Mouse (Mus musculus): ENCODE data around the gene Slc7a5. TPM values are rescaled to one million over a fixed set of nuclear protein-coding genes. Genes with fewer than 3 reads are reported as not detected.

Slc7a5 gene
- 11.8 and 14.1 TPM in 2 replicates for polyA plus RNA-seq (2015; fragmentation: Nextera tagmentation; extraction: Ambion mirVana)

GRCm38 (mm10) chr8:121907587-121908248 lies at the start of gene Slc7a5:
Slc7a5 (minus strand) TSS chr8:121907694.

GRCm38 (mm10) chr8:121949222-121949800 lies 41.8 kb upstream of the Slc7a5 start, which contains the start of gene Banp:
Banp (plus strand) TSS chr8:121949750.

GRCm38 (mm10) chr8:121944831-121945230 lies 37.3 kb upstream of the Slc7a5 start, which contains the start of gene Car5a:
Car5a (minus strand) TSS chr8:121944904.

Other genes starting within 250 kb of the Slc7a5 start
- gene Jph3, start 178.1 kb downstream of the Slc7a5 start, polyA plus RNA-seq (2015; fragmentation: Nextera tagmentation; extraction: Ambion mirVana) = 0.06 and 0.18 TPM in 2 replicates
- gene Klhdc4, start 78.1 kb downstream of the Slc7a5 start, polyA plus RNA-seq (2015; fragmentation: Nextera tagmentation; extraction: Ambion mirVana) = 10.2 and 12.3 TPM in 2 replicates
- gene Car5a, start 37.2 kb upstream of the Slc7a5 start, polyA plus RNA-seq (2015; fragmentation: Nextera tagmentation; extraction: Ambion mirVana) = not detected in 2 replicates
- 9.0 and 10.2 TPM in 2 replicates for gene Banp, start 42.1 kb upstream of the Slc7a5 start, polyA plus RNA-seq (2015; fragmentation: Nextera tagmentation; extraction: Ambion mirVana)